Mouse (Mus musculus): ENCODE results near the gene Rdh19. TPM values are rescaled to one million over a fixed set of nuclear protein-coding genes. Genes with fewer than 3 reads are reported as not detected.

Gene Rdh19
- not detected for polyA plus RNA-seq (2017; shearing (Covaris generic))

GRCm38 (mm10) chr10:127849628-127850027 is at the start of gene Rdh19:
Rdh19 (plus strand) TSS chr10:127849928.

GRCm38 (mm10) chr10:127800891-127801290 is 48.8 kb upstream of the Rdh19 start, which contains the start of gene Rdh16:
Rdh16 (plus strand) TSS chr10:127801152.

GRCm38 (mm10) chr10:127866232-127866631 is 16.5 kb downstream of the Rdh19 start, which contains the start of gene Rdh16f2:
Rdh16f2 (plus strand) TSS chr10:127866474.

DNA sequence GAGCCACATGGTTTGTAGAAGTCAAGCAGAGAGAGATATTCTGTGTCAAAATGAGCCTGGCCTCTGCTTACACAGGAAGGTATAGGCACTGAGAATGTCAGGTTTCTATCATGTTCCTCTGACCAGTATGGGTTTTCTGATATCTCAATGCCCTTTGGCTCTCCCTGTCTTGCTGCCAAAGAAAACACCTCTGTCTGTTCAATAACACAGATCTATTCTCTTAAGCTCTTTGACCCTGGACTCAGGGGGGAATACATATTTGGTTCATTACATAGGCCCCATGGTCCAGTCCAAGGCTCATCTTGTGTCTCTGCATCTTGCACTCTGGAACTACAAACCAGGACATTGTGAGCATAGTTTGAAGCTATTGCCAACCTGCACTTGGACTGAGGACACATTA is 38.9 kb downstream of the Rdh19 start, which contains the start of gene Rdh7:
Rdh7 (minus strand) TSS at position 213 of the 400 bp plus-strand sequence.

GRCm38 (mm10) chr10:127898218-127898617 is 48.5 kb downstream of the Rdh19 start, which contains the start of gene Sdr9c7:
Sdr9c7 (plus strand) TSS chr10:127898518.

Other genes with a start within 250 kb of the Rdh19 start
- 1.8 TPM for gene Lrp1, start 228.8 kb upstream of the Rdh19 start, polyA plus RNA-seq (2017; shearing (Covaris generic))
- gene Stat6, start 206.9 kb upstream of the Rdh19 start, polyA plus RNA-seq (2017; shearing (Covaris generic)) = 321 TPM
- 14.2 TPM for gene Nemp1, start 183.0 kb upstream of the Rdh19 start, polyA plus RNA-seq (2017; shearing (Covaris generic))
- gene Nab2, start 181.4 kb upstream of the Rdh19 start, polyA plus RNA-seq (2017; shearing (Covaris generic)) = 76.3 TPM
- 0.11 TPM for gene Myo1a, start 144.8 kb upstream of the Rdh19 start, polyA plus RNA-seq (2017; shearing (Covaris generic))
- not detected for gene Tac2, start 125.5 kb upstream of the Rdh19 start, polyA plus RNA-seq (2017; shearing (Covaris generic))
- 0.44 TPM for gene Zbtb39, start 110.4 kb upstream of the Rdh19 start, polyA plus RNA-seq (2017; shearing (Covaris generic))
- 0.07 TPM for gene Gpr182, start 98.2 kb upstream of the Rdh19 start, polyA plus RNA-seq (2017; shearing (Covaris generic))
- not detected for gene Rdh1, start 90.2 kb upstream of the Rdh19 start, polyA plus RNA-seq (2017; shearing (Covaris generic))
- gene Rdh16f1, start 90.1 kb upstream of the Rdh19 start, polyA plus RNA-seq (2017; shearing (Covaris generic)) = 0.68 TPM
- gene Rdh9, start 73.5 kb upstream of the Rdh19 start, polyA plus RNA-seq (2017; shearing (Covaris generic)) = not detected
- 0.11 TPM for gene Rdh16, start 48.8 kb upstream of the Rdh19 start, polyA plus RNA-seq (2017; shearing (Covaris generic))
- not detected for gene Rdh16f2, start 16.5 kb downstream of the Rdh19 start, polyA plus RNA-seq (2017; shearing (Covaris generic))
- not detected for gene Rdh7, start 38.9 kb downstream of the Rdh19 start, polyA plus RNA-seq (2017; shearing (Covaris generic))
- gene Sdr9c7, start 48.6 kb downstream of the Rdh19 start, polyA plus RNA-seq (2017; shearing (Covaris generic)) = not detected
- not detected for gene Hsd17b6, start 157.7 kb downstream of the Rdh19 start, polyA plus RNA-seq (2017; shearing (Covaris generic))
- 20.1 TPM for gene Prim1, start 165.2 kb downstream of the Rdh19 start, polyA plus RNA-seq (2017; shearing (Covaris generic))
- gene Naca, start 185.6 kb downstream of the Rdh19 start, polyA plus RNA-seq (2017; shearing (Covaris generic)) = 504 TPM
- gene Ptges3, start 209.0 kb downstream of the Rdh19 start, polyA plus RNA-seq (2017; shearing (Covaris generic)) = 96.7 TPM
- gene Atp5b, start 233.3 kb downstream of the Rdh19 start, polyA plus RNA-seq (2017; shearing (Covaris generic)) = 1,266 TPM
- gene Baz2a, start 241.6 kb downstream of the Rdh19 start, polyA plus RNA-seq (2017; shearing (Covaris generic)) = 88.0 TPM